13 mouse cellular contexts compared by ENCODE assay signal in the genomic region with DNA sequence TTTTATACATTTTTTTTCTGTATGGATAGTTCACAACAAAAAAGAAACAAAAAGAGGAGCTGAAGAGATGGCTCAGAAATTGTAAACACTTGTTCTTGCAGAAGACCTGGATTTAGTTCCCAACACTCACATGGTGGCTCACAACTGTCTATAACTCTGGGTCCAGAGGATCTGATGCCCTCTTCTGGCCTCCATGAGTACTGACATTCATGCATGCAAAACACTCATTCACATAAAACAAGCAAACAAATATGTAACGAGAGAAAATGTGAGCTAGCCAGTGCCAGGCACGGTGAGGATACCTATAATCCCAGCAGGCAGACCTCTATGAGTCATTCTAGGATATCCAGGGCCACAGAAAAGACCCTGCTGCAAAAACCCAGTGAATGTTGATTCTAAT. TPM values are rescaled to one million over a fixed set of nuclear protein-coding genes. Genes with fewer than 3 reads are reported as not detected.
DNase-seq lines count a peak whose midpoint lies in the region; ATAC-seq lines count a peak whose summit lies in the region.
"Had no signal": no experiment of that assay in that cellular context is flagged by ENCODE, and none has a peak within 500 bp of the region (broad histone marks: within the 10 kb centered on the region; RNA-seq: fewer than 3 reads in every experiment).

No protein-coding gene starts in this region.

- no peak overlapping the region for H3K4me2 ChIP-seq in embryonic facial prominence, embryonic 11.5 days (ENCODE audit: low read depth, low read length)
- no peak overlapping the region for H3K4me2 ChIP-seq in neural tube, embryonic 15.5 days
- H3K4me2 ChIP-seq: limb, embryonic 12.5 days had no signal

- no peak for ATAC-seq in embryonic facial prominence, embryonic 11.5 days (replicated peaks; ENCODE audit: insufficient number of reproducible peaks, low FRiP score, low TSS enrichment, low read depth)
- ATAC-seq in neural tube, embryonic 15.5 days (ENCODE audit: low FRiP score): no peak

- DNase-seq in embryonic facial prominence, embryonic 11.5 days (ENCODE audit: low spot score): peak; percentile 25
- no peak for DNase-seq in embryonic facial prominence, embryonic 10.5 days (ENCODE audit: low spot score)
- DNase-seq in lung, postnatal 36 days: peak; percentile 14
- no peak for DNase-seq in lung, postnatal 4 days
- peak; percentile 30 for DNase-seq in NIH3T3 (ENCODE audit: low read depth)
- DNase-seq in retina, postnatal 1 day: peak; percentile 26
- no peak for DNase-seq in layer of hippocampus, adult 8-10 months (ENCODE audit: low spot score in 2 of 2)
- DNase-seq: cerebellum, postnatal 36 days; heart, adult 11 months; kidney, postnatal 14 days; spleen, adult 18-20 months had no signal

- H3K27me3 ChIP-seq in embryonic facial prominence, embryonic 11.5 days (ENCODE audit: control insufficient read depth, insufficient read depth, low read length): no peaks in the 10 kb centered on the region
- no peaks in the 10 kb centered on the region for H3K27me3 ChIP-seq in embryonic facial prominence, embryonic 10.5 days (replicated peaks; ENCODE audit: low read depth, poor library complexity, severe bottlenecking)
- H3K27me3 ChIP-seq in neural tube, embryonic 15.5 days (replicated peaks): no peaks in the 10 kb centered on the region
- H3K27me3 ChIP-seq: limb, embryonic 12.5 days had no signal

- no peak overlapping the region for H3K9ac ChIP-seq in embryonic facial prominence, embryonic 11.5 days (replicated peaks; ENCODE audit: low read length)
- no peak overlapping the region for H3K9ac ChIP-seq in neural tube, embryonic 15.5 days (replicated peaks)
- H3K9ac ChIP-seq: limb, embryonic 12.5 days had no signal

- H3K27ac ChIP-seq in embryonic facial prominence, embryonic 11.5 days (replicated peaks; ENCODE audit: low read depth, low read length): no peak overlapping the region
- H3K27ac ChIP-seq in embryonic facial prominence, embryonic 10.5 days (replicated peaks): no peak overlapping the region
- no peak overlapping the region for H3K27ac ChIP-seq in neural tube, embryonic 15.5 days (replicated peaks)
- H3K27ac ChIP-seq: limb, embryonic 12.5 days had no signal

- no peaks in the 10 kb centered on the region for H3K9me3 ChIP-seq in embryonic facial prominence, embryonic 11.5 days (replicated peaks; ENCODE audit: control insufficient read depth, low read length)
- 0 out of 2 replicates have a peak, but pooled peaks cover 4% of the 10 kb centered on the region for H3K9me3 ChIP-seq in embryonic facial prominence, embryonic 10.5 days
- no peaks in the 10 kb centered on the region for H3K9me3 ChIP-seq in neural tube, embryonic 15.5 days (replicated peaks)
- H3K9me3 ChIP-seq: limb, embryonic 12.5 days had no signal

- 62% methylated on average over 2 of the region's 2 CpGs for WGBS in embryonic facial prominence, embryonic 11.5 days
- 67% methylated on average over 2 of the region's 2 CpGs for WGBS in embryonic facial prominence, embryonic 10.5 days
- WGBS in neural tube, embryonic 15.5 days: 58% methylated on average over 2 of the region's 2 CpGs

- no peaks in the 10 kb centered on the region for H3K4me1 ChIP-seq in embryonic facial prominence, embryonic 11.5 days (ENCODE audit: control insufficient read depth, insufficient read depth, low read length)
- peaks cover 3% of the 10 kb centered on the region; the same call in 1 of the 2 replicates for H3K4me1 ChIP-seq in embryonic facial prominence, embryonic 10.5 days
- H3K4me1 ChIP-seq in neural tube, embryonic 15.5 days: no peaks in the 10 kb centered on the region

- H3K36me3 ChIP-seq in embryonic facial prominence, embryonic 11.5 days (replicated peaks; ENCODE audit: control insufficient read depth, insufficient read depth, low read depth, low read length): no peaks in the 10 kb centered on the region
- H3K36me3 ChIP-seq in embryonic facial prominence, embryonic 10.5 days (replicated peaks): no peaks in the 10 kb centered on the region
- no peaks in the 10 kb centered on the region for H3K36me3 ChIP-seq in neural tube, embryonic 15.5 days
- H3K36me3 ChIP-seq: limb, embryonic 12.5 days had no signal

- H3K4me3 ChIP-seq in embryonic facial prominence, embryonic 11.5 days (ENCODE audit: low read depth, low read length): no peak overlapping the region
- no peak overlapping the region for H3K4me3 ChIP-seq in embryonic facial prominence, embryonic 10.5 days
- H3K4me3 ChIP-seq in neural tube, embryonic 15.5 days (replicated peaks): no peak overlapping the region
- H3K4me3 ChIP-seq: limb, embryonic 12.5 days had no signal

RNA-seq across cellular contexts. Expression of a gene that starts 37.3 kb away (rescaled TPM):
- polyA plus RNA-seq in embryonic facial prominence, embryonic 11.5 days (2014; fragmentation: Nextera tagmentation; extraction: Ambion mirVana): 70.7 and 73.1 TPM in 2 replicates
- 75.0 TPM in 2 replicates for polyA plus RNA-seq in embryonic facial prominence, embryonic 10.5 days (2016; fragmentation: Nextera tagmentation; extraction: Ambion mirVana)
- 39.8 and 64.0 TPM in 2 replicates for polyA plus RNA-seq in neural tube, embryonic 15.5 days (2015; fragmentation: Nextera tagmentation; extraction: Ambion mirVana)
- 10 to 100 TPM; 21.5 to 26.5 (median 23.9) TPM for total RNA-seq in layer of hippocampus, adult 8-10 months (2022)

RNA-seq across cellular contexts. Expression of a gene that starts 37.6 kb away (rescaled TPM):
- polyA plus RNA-seq in embryonic facial prominence, embryonic 11.5 days (2014; fragmentation: Nextera tagmentation; extraction: Ambion mirVana): 12.7 and 15.9 TPM in 2 replicates
- polyA plus RNA-seq in embryonic facial prominence, embryonic 10.5 days (2016; fragmentation: Nextera tagmentation; extraction: Ambion mirVana): 21.7 and 22.2 TPM in 2 replicates
- polyA plus RNA-seq in neural tube, embryonic 15.5 days (2015; fragmentation: Nextera tagmentation; extraction: Ambion mirVana): 2.5 and 4.6 TPM in 2 replicates
- 1 to 10 TPM; 3.7 to 5.2 (median 4.5) TPM for total RNA-seq in layer of hippocampus, adult 8-10 months (2022)

RNA-seq across cellular contexts. Expression of a gene that starts 56.7 kb away (rescaled TPM):
- 6.0 and 6.8 TPM in 2 replicates for polyA plus RNA-seq in embryonic facial prominence, embryonic 11.5 days (2014; fragmentation: Nextera tagmentation; extraction: Ambion mirVana)
- 4.1 and 5.1 TPM in 2 replicates for polyA plus RNA-seq in embryonic facial prominence, embryonic 10.5 days (2016; fragmentation: Nextera tagmentation; extraction: Ambion mirVana)
- polyA plus RNA-seq in neural tube, embryonic 15.5 days (2015; fragmentation: Nextera tagmentation; extraction: Ambion mirVana): 32.1 and 33.5 TPM in 2 replicates
- 10 to 100 TPM; 72.0 to 91.8 (median 79.2) TPM for total RNA-seq in layer of hippocampus, adult 8-10 months (2022)

Comparison
In these comparisons a context has a peak if more than half of its experiments do, and no peak if none do; other contexts are left out.
1. DNase-seq: peak in embryonic facial prominence, embryonic 11.5 days (single experiment), lung, postnatal 36 days (single experiment), NIH3T3 (single experiment) and retina, postnatal 1 day (single experiment); none in embryonic facial prominence, embryonic 10.5 days (single experiment), lung, postnatal 4 days (0 of 2) and layer of hippocampus, adult 8-10 months (0 of 2).